Mouse (Mus musculus): ENCODE data around the gene Grm5.

The Grm5 gene

GRCm38 (mm10) chr7:87925956-87926355 is 342.0 kb downstream of the Grm5 start:
- no peak for DNase-seq

GRCm38 (mm10) chr7:87937415-87937814 is 353.4 kb downstream of the Grm5 start:
- no peak for DNase-seq

GRCm38 (mm10) chr7:87938265-87938664 is 354.3 kb downstream of the Grm5 start:
- DNase-seq, result no peak

- no peak for DNase-seq
Observed at GRCm38 (mm10) chr7:87950205-87950604, 366.2 kb downstream of the Grm5 start.

- no peak for DNase-seq
Observed at GRCm38 (mm10) chr7:87973216-87973615, 389.2 kb downstream of the Grm5 start.

- no peak for DNase-seq
Observed at GRCm38 (mm10) chr7:87975041-87975440, 391.1 kb downstream of the Grm5 start.

- no peak for DNase-seq
Observed at GRCm38 (mm10) chr7:87983494-87983893, 399.5 kb downstream of the Grm5 start.

- no peak for DNase-seq
Observed at GRCm38 (mm10) chr7:88014451-88014850, 430.5 kb downstream of the Grm5 start.

GRCm38 (mm10) chr7:88027411-88028132 is 443.6 kb downstream of the Grm5 start:
- no peak for DNase-seq

- no peak for DNase-seq
Observed at GRCm38 (mm10) chr7:88047366-88047765, 463.4 kb downstream of the Grm5 start.

- DNase-seq, result no peak
Observed at GRCm38 (mm10) chr7:88054224-88054938, 470.4 kb downstream of the Grm5 start.

- DNase-seq, result no peak
Observed at GRCm38 (mm10) chr7:88056438-88056837, 472.5 kb downstream of the Grm5 start.

GRCm38 (mm10) chr7:88091115-88091514 is 507.1 kb downstream of the Grm5 start:
- no peak for DNase-seq

GRCm38 (mm10) chr7:88096536-88097107 is 512.7 kb downstream of the Grm5 start:
- DNase-seq, result no peak

- peak; percentile 80 for DNase-seq
Observed at GRCm38 (mm10) chr7:88097715-88098114, 513.7 kb downstream of the Grm5 start.

GRCm38 (mm10) chr7:88116724-88117409 is 532.9 kb downstream of the Grm5 start:
- DNase-seq, result no peak

- DNase-seq, result no peak
Observed at GRCm38 (mm10) chr7:88128080-88128848, 544.3 kb downstream of the Grm5 start.

- peak; percentile 3 for DNase-seq
Observed at GRCm38 (mm10) chr7:88129536-88130487, 545.8 kb downstream of the Grm5 start.

- DNase-seq, result peak; percentile 2
Observed at GRCm38 (mm10) chr7:88130488-88130849, 546.5 kb downstream of the Grm5 start.

- no peak for DNase-seq
Observed at GRCm38 (mm10) chr7:88159542-88160241, 575.7 kb downstream of the Grm5 start.

GRCm38 (mm10) chr7:88161586-88161985 is 577.6 kb downstream of the Grm5 start:
- no peak for DNase-seq
